Mouse (Mus musculus) cerebellum, adult 9-11 months (tissue): ENCODE results near the gene Slc25a21.

ENCODE experiments used
- DNase-seq: peaks from one replicate; pipeline ENCODE4 v3.0.0; 2022

Slc25a21 gene

GRCm38 (mm10) chr12:56689331-56689730 is 507.9 kb downstream of the Slc25a21 start:
- DNase-seq, result no peak

- DNase-seq, result no peak
Observed at GRCm38 (mm10) chr12:56688920-56689319, 508.4 kb downstream of the Slc25a21 start.

DNA sequence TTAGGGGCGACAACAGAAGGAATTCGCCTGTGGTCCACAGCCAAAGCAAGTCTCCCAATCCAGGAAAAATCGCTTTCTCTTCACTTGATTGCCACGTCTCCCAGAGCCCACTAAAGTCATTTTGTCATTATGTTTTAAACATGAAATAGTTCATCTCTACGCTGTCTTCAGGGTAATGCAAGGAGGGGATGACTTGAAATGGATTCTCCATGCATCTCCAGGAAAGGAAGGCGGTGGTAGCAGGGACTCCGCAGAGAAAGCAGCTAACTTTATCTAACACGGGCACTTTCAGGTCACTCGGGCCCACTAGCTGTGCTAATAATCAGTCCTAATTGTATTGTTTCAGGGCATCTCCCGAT is 508.8 kb downstream of the Slc25a21 start:
- DNase-seq, result no peak

DNA sequence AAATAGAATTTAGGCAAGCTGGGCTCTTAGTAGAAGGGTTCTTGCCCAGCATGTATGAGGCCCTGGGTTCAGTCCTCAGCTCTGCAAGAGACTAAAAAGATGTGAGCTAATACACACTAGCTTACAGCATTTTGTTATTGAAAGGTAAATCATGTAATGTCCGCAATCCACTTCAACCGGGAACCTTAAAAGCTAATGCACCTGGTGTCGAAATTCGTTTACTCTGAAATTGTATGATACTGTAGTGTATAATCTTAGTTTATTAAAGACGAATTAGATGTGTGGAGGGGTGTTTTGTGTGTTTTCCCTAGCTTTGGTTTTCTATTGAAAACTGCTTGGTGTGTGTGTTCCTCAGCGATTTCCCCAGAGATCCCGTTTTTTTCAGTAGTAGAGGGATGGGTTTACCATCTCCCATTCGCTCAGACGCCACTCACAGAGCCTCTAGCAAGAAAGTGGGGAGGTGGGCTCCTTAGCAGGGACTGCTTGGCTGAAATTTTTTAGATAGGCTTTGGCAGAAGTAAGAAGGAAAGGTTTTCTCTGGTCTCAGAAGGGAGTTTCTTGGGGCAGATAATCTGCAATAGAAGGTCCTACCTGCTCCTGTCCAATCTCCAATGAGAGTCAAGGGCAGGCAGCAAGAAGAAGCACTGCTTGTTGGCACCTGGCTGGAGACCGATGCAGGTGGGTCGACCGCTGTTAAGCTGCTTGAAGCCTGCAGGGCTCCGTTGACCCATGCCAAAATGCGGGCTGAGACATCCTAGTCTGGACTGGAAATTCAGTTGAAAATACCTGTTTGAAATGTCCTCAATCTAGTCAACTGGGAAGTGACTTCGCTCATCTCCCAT is 509.4 kb downstream of the Slc25a21 start:
- DNase-seq, result no peak

GRCm38 (mm10) chr12:56681096-56681811 is 516.0 kb downstream of the Slc25a21 start:
- DNase-seq, result no peak

GRCm38 (mm10) chr12:56677620-56678019 is 519.7 kb downstream of the Slc25a21 start:
- no peak for DNase-seq

- DNase-seq, result no peak
Observed at GRCm38 (mm10) chr12:56674726-56675125, 522.5 kb downstream of the Slc25a21 start.

DNA sequence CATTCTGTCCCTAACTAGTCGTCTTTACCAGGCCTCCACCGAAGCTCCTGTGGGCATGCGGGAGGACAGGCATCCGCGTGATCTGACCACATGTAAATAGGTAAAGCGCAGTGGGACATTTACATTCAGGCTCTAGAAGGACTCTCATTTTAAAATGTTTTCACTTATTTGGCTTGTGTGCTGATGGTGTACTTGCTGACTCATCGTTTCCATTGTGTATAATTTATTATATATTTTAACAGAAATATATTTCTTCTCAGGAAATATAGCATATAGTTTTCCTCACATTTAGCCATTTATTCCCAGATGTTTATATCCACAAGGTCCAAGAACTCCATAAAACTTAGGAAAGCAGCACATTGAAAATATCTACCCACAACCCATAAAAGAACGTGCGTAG is 526.5 kb downstream of the Slc25a21 start:
- no peak for DNase-seq

- no peak for DNase-seq
Observed at GRCm38 (mm10) chr12:56669451-56670122, 527.7 kb downstream of the Slc25a21 start.
